Mouse (Mus musculus): ENCODE measurements at regions not wholly inside any gene's neighbourhood (a gene's known extent, or its start where the extent isn't known, plus 50 kb on each side); places are given as distances from the start of the nearest gene placed in this dataset.

GRCm38 (mm10) chr15:36362911-36363565 is 644.5 kb downstream of the Zfp706 start:
- no peak overlapping the region for H3K9ac ChIP-seq
- WGBS (ENCODE audit: insufficient replicate concordance) = 60% methylated on average over 4 of the region's 4 CpGs
- peaks cover 58% of the 10 kb centered on the region for H3K4me1 ChIP-seq (replicated peaks)
- no peak overlapping the region for H3K4me3 ChIP-seq (replicated peaks)
- no peak overlapping the region for H3K4me2 ChIP-seq
- no peak overlapping the region for H3K27ac ChIP-seq (replicated peaks)
- no peak for ATAC-seq (ENCODE audit: insufficient read depth)
- no peaks in the 10 kb centered on the region for H3K36me3 ChIP-seq (replicated peaks)
- H3K9me3 ChIP-seq (replicated peaks) = no peaks in the 10 kb centered on the region
- H3K27me3 ChIP-seq = no peaks in the 10 kb centered on the region

GRCm38 (mm10) chr15:36361522-36362148 is 645.9 kb downstream of the Zfp706 start:
- no peak overlapping the region; the same call in 1 of the 2 replicates for H3K4me3 ChIP-seq (replicated peaks)
- peak overlapping the region; percentile 99 for H3K27ac ChIP-seq (replicated peaks)
- H3K36me3 ChIP-seq (replicated peaks) = no peaks in the 10 kb centered on the region
- H3K9ac ChIP-seq = peak overlapping the region; percentile 56
- no peaks in the 10 kb centered on the region for H3K27me3 ChIP-seq
- 41% methylated on average over 7 of the region's 7 CpGs for WGBS (ENCODE audit: insufficient replicate concordance)
- H3K4me1 ChIP-seq (replicated peaks) = peaks cover 48% of the 10 kb centered on the region
- H3K9me3 ChIP-seq (replicated peaks) = no peaks in the 10 kb centered on the region
- ATAC-seq (ENCODE audit: insufficient read depth) = no peak
- peak overlapping the region; percentile 66 for H3K4me2 ChIP-seq

GRCm38 (mm10) chr15:36360694-36361521 is 646.7 kb downstream of the Zfp706 start:
- Histone ChIP-seq H3K9me3 (replicated peaks) (no peaks in the 10 kb centered on the region), H3K27me3 (no peaks in the 10 kb centered on the region), H3K9ac (peak overlapping the region; percentile 56), H3K27ac (replicated peaks) (peak overlapping the region; percentile 99), H3K4me2 (peak overlapping the region; percentile 66), H3K36me3 (replicated peaks) (no peaks in the 10 kb centered on the region), H3K4me1 (replicated peaks) (peaks cover 47% of the 10 kb centered on the region), H3K4me3 (replicated peaks) (peak overlapping the region; percentile 23; the same call in 1 of the 2 replicates)
- peak; percentile 98 for ATAC-seq (ENCODE audit: insufficient read depth)
- WGBS (ENCODE audit: insufficient replicate concordance) = 20% methylated on average over 14 of the region's 14 CpGs

- Histone ChIP-seq H3K4me3 (replicated peaks) (no peak overlapping the region), H3K9me3 (replicated peaks) (no peaks in the 10 kb centered on the region), H3K4me2 (no peak overlapping the region), H3K27ac (replicated peaks) (no peak overlapping the region), H3K36me3 (replicated peaks) (no peaks in the 10 kb centered on the region), H3K9ac (no peak overlapping the region), H3K4me1 (replicated peaks) (peaks cover 46% of the 10 kb centered on the region), H3K27me3 (peaks cover 5% of the 10 kb centered on the region; the same call in 1 of the 2 replicates)
- no peak for ATAC-seq (ENCODE audit: insufficient read depth)
- WGBS (ENCODE audit: insufficient replicate concordance) = 81% methylated on average over 9 of the region's 9 CpGs
Observed at GRCm38 (mm10) chr15:36355851-36356250, 651.7 kb downstream of the Zfp706 start.

- ATAC-seq (ENCODE audit: insufficient read depth) = peak; percentile 67
- Histone ChIP-seq H3K4me3 (replicated peaks) (no peak overlapping the region), H3K9ac (no peak overlapping the region), H3K9me3 (replicated peaks) (no peaks in the 10 kb centered on the region), H3K27ac (replicated peaks) (0 out of 2 replicates have a peak overlapping the region, but pooled peaks have one; percentile 9), H3K4me1 (replicated peaks) (peaks cover 34% of the 10 kb centered on the region), H3K36me3 (replicated peaks) (no peaks in the 10 kb centered on the region), H3K4me2 (no peak overlapping the region), H3K27me3 (peaks cover 18% of the 10 kb centered on the region; the same call in 1 of the 2 replicates)
- WGBS (ENCODE audit: insufficient replicate concordance) = 76% methylated on average over 6 of the region's 6 CpGs
Observed at GRCm38 (mm10) chr15:36354545-36354944, 653.0 kb downstream of the Zfp706 start.

GRCm38 (mm10) chr15:36353793-36354192 is 653.8 kb downstream of the Zfp706 start:
- H3K27ac ChIP-seq (replicated peaks) = 0 out of 2 replicates have a peak overlapping the region, but pooled peaks have one; percentile 19
- ATAC-seq (ENCODE audit: insufficient read depth) = no peak
- no peak overlapping the region for H3K9ac ChIP-seq
- H3K4me1 ChIP-seq (replicated peaks) = peaks cover 32% of the 10 kb centered on the region
- H3K36me3 ChIP-seq (replicated peaks) = no peaks in the 10 kb centered on the region
- WGBS (ENCODE audit: insufficient replicate concordance) = 75% methylated on average over 3 of the region's 3 CpGs
- peaks cover 18% of the 10 kb centered on the region; the same call in 1 of the 2 replicates for H3K27me3 ChIP-seq
- no peak overlapping the region for H3K4me2 ChIP-seq
- H3K4me3 ChIP-seq (replicated peaks) = no peak overlapping the region
- no peaks in the 10 kb centered on the region for H3K9me3 ChIP-seq (replicated peaks)

- whole genome bisulfite sequencing (ENCODE audit: insufficient replicate concordance) = 57% methylated on average over 1 of the region's 1 CpGs
- peaks cover 32% of the 10 kb centered on the region for H3K4me1 ChIP-seq (replicated peaks)
- no peak overlapping the region for H3K4me3 ChIP-seq (replicated peaks)
- H3K27ac ChIP-seq (replicated peaks) = peak overlapping the region; percentile 33; the same call in 1 of the 2 replicates
- peaks cover 18% of the 10 kb centered on the region; the same call in 1 of the 2 replicates for H3K27me3 ChIP-seq
- peak; percentile 64 for ATAC-seq (ENCODE audit: insufficient read depth)
- H3K9ac ChIP-seq = 0 out of 2 replicates have a peak overlapping the region, but pooled peaks have one; percentile 21
- no peaks in the 10 kb centered on the region for H3K9me3 ChIP-seq (replicated peaks)
- H3K36me3 ChIP-seq (replicated peaks) = no peaks in the 10 kb centered on the region
- no peak overlapping the region for H3K4me2 ChIP-seq
Observed at GRCm38 (mm10) chr15:36352929-36353328, 654.6 kb downstream of the Zfp706 start.

GRCm38 (mm10) chr15:36351693-36352092 is 655.9 kb downstream of the Zfp706 start:
- no peak for ATAC-seq (ENCODE audit: insufficient read depth)
- H3K27ac ChIP-seq (replicated peaks) = no peak overlapping the region; the same call in 1 of the 2 replicates
- peaks cover 32% of the 10 kb centered on the region for H3K4me1 ChIP-seq (replicated peaks)
- 34% methylated on average over 3 of the region's 3 CpGs for WGBS (ENCODE audit: insufficient replicate concordance)
- H3K27me3 ChIP-seq = peaks cover 18% of the 10 kb centered on the region; the same call in 1 of the 2 replicates
- H3K4me3 ChIP-seq (replicated peaks) = no peak overlapping the region
- H3K9ac ChIP-seq = no peak overlapping the region
- no peak overlapping the region for H3K4me2 ChIP-seq
- no peaks in the 10 kb centered on the region for H3K36me3 ChIP-seq (replicated peaks)
- H3K9me3 ChIP-seq (replicated peaks) = no peaks in the 10 kb centered on the region

- Histone ChIP-seq H3K4me2 (no peak overlapping the region), H3K27ac (replicated peaks) (no peak overlapping the region), H3K4me3 (replicated peaks) (no peak overlapping the region), H3K27me3 (peaks cover 18% of the 10 kb centered on the region; the same call in 1 of the 2 replicates), H3K9me3 (replicated peaks) (no peaks in the 10 kb centered on the region), H3K36me3 (replicated peaks) (no peaks in the 10 kb centered on the region), H3K9ac (no peak overlapping the region), H3K4me1 (replicated peaks) (peaks cover 19% of the 10 kb centered on the region)
- 63% methylated on average over 5 of the region's 5 CpGs for WGBS (ENCODE audit: insufficient replicate concordance)
- no peak for ATAC-seq (ENCODE audit: insufficient read depth)
Observed at GRCm38 (mm10) chr15:36348348-36348747, 659.2 kb downstream of the Zfp706 start.

- no peak for ATAC-seq (ENCODE audit: insufficient read depth)
- no peaks in the 10 kb centered on the region for H3K9me3 ChIP-seq (replicated peaks)
- no peak overlapping the region for H3K9ac ChIP-seq
- H3K27ac ChIP-seq (replicated peaks) = no peak overlapping the region
- H3K4me1 ChIP-seq (replicated peaks) = peaks cover 11% of the 10 kb centered on the region
- H3K4me2 ChIP-seq = no peak overlapping the region
- WGBS (ENCODE audit: insufficient replicate concordance) = 57% methylated on average over 4 of the region's 4 CpGs
- no peak overlapping the region for H3K4me3 ChIP-seq (replicated peaks)
- H3K36me3 ChIP-seq (replicated peaks) = no peaks in the 10 kb centered on the region
- peaks cover 14% of the 10 kb centered on the region; the same call in 1 of the 2 replicates for H3K27me3 ChIP-seq
Observed at GRCm38 (mm10) chr15:36347333-36347845, 660.2 kb downstream of the Zfp706 start.
